Mouse (Mus musculus) small intestine, adult 2 months (tissue): ENCODE data around the gene Nop10.

Experiments used
- CTCF ChIP-seq: fragments of 200-500 bp; IDR thresholded peaks from 2 replicates; pipeline ENCODE4 v1.5.1; 2012; ENCODE audit warnings: low read depth, mild to moderate bottlenecking, control low read depth, inconsistent platforms, low read length, moderate library complexity, mixed read lengths; ENCODE audit not compliant: insufficient replicate concordance, insufficient read length; ENCODE audit errors: extremely low read depth
- POLR2A ChIP-seq: fragments of 200-500 bp; IDR thresholded peaks from 2 replicates; pipeline ENCODE4 v1.6.1; 2012; ENCODE audit warnings: low read depth, mild to moderate bottlenecking, control low read depth, inconsistent platforms, low read length, moderate library complexity

- TF ChIP-seq POLR2A (no peak), CTCF (no peak)
These were observed 8.3 kb downstream of the Nop10 start for GRCm38 (mm10) chr2:112270011-112270410.
